ENCODE assay signal across 12 mouse cellular contexts in the genomic region with DNA sequence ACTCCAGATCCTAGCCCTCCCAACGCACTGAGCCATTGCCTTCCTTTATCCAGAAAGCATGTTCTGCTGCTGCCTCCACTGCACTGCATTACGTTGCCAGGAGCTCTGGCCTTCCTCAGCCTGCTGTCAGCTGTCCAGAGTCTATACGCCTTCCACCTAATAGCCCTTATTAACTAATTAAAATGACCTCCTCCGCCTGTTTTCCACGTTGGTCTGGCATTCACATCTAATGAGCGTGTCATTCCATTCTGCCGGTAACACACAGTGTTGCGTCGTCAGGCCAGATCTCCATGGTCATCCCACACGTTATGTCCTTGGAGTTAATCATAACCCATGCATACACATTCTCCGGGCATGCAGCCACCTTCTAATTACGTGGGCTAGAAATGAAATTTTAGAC. TPM values are rescaled to one million over a fixed set of nuclear protein-coding genes. Genes with fewer than 3 reads are reported as not detected.
DNase-seq lines count a peak whose midpoint lies in the region; ATAC-seq and TF ChIP-seq lines count a peak whose summit lies in the region.
"Had no signal": no experiment of that assay in that cellular context is flagged by ENCODE, and none has a peak within 500 bp of the region (broad histone marks: within the 10 kb centered on the region; RNA-seq: fewer than 3 reads in every experiment).

No protein-coding gene starts in this region.

- H3K27ac ChIP-seq in liver, embryonic 11.5 days (ENCODE audit: low read depth, low read length): 0 out of 2 replicates have a peak overlapping the region, but pooled peaks have one; percentile 19
- H3K27ac ChIP-seq in liver, embryonic 12.5 days: no peak overlapping the region
- H3K27ac ChIP-seq: limb, embryonic 15.5 days; midbrain, embryonic 15.5 days had no signal

- H3K36me3 ChIP-seq in liver, embryonic 11.5 days (ENCODE audit: control insufficient read depth, insufficient read depth, low read length): no peaks in the 10 kb centered on the region
- no peaks in the 10 kb centered on the region for H3K36me3 ChIP-seq in liver, embryonic 12.5 days
- H3K36me3 ChIP-seq in myocyte (ENCODE audit: control insufficient read depth, insufficient read depth): no peaks in the 10 kb centered on the region
- H3K36me3 ChIP-seq: limb, embryonic 15.5 days; midbrain, embryonic 15.5 days had no signal

- H3K79me2 ChIP-seq in myocyte (ENCODE audit: control insufficient read depth, insufficient read depth): no peaks in the 10 kb centered on the region

- intact Hi-C loops in heart, postnatal 36 days (cut with DNase I): no loop called here

- no peak for TF ChIP-seq POLR2A in myocyte (IDR thresholded peaks at IDR 0.05; ENCODE audit: insufficient read length, low read depth)

- no peaks in the 10 kb centered on the region for H3K27me3 ChIP-seq in liver, embryonic 11.5 days (replicated peaks; ENCODE audit: control insufficient read depth, insufficient read depth, low read length)
- no peaks in the 10 kb centered on the region for H3K27me3 ChIP-seq in liver, embryonic 12.5 days (replicated peaks)
- H3K27me3 ChIP-seq in myocyte (ENCODE audit: control insufficient read depth, insufficient read depth, insufficient read length): no peaks in the 10 kb centered on the region
- H3K27me3 ChIP-seq: limb, embryonic 15.5 days; midbrain, embryonic 15.5 days had no signal

- 60% methylated on average over 12 of the region's 12 CpGs for WGBS in liver, embryonic 11.5 days
- 61% methylated on average over 12 of the region's 12 CpGs for WGBS in liver, embryonic 12.5 days (ENCODE audit: insufficient replicate concordance)

- H3K4me3 ChIP-seq in liver, embryonic 11.5 days (ENCODE audit: low read depth, low read length): no peak overlapping the region
- no peak overlapping the region for H3K4me3 ChIP-seq in liver, embryonic 12.5 days
- H3K4me3 ChIP-seq in myocyte: no peak overlapping the region
- H3K4me3 ChIP-seq: limb, embryonic 15.5 days; midbrain, embryonic 15.5 days had no signal

- H3K9ac ChIP-seq in liver, embryonic 11.5 days (ENCODE audit: low read depth, low read length): no peak overlapping the region
- no peak overlapping the region for H3K9ac ChIP-seq in liver, embryonic 12.5 days
- H3K9ac ChIP-seq: forebrain, postnatal 0 days; limb, embryonic 15.5 days; midbrain, embryonic 15.5 days had no signal

- no peak for DNase-seq in liver, embryonic 11.5 days (ENCODE audit: low spot score)
- peak; percentile 60 to 74 for DNase-seq in adrenal gland, postnatal 36 days
- peak; percentile 59 for DNase-seq in kidney, adult 18-20 months
- DNase-seq in c-Kit-positive CD71-positive TER-119-positive erythroid progenitor cells, embryonic 14.5 days (ENCODE audit: low spot score): no peak
- no peak for DNase-seq in heart, postnatal 36 days
- no peak for DNase-seq in gastrocnemius, postnatal 10 days
- DNase-seq: forebrain, postnatal 0 days; right cerebral cortex, postnatal 14 days had no signal

- no peak overlapping the region for H3ac ChIP-seq in myocyte (ENCODE audit: control insufficient read depth, insufficient read length)

- no peaks in the 10 kb centered on the region for H3K9me3 ChIP-seq in liver, embryonic 11.5 days (ENCODE audit: control insufficient read depth, low read length)
- no peaks in the 10 kb centered on the region for H3K9me3 ChIP-seq in liver, embryonic 12.5 days (replicated peaks)
- H3K9me3 ChIP-seq: limb, embryonic 15.5 days; midbrain, embryonic 15.5 days had no signal

- no peak overlapping the region for H3K4me2 ChIP-seq in liver, embryonic 11.5 days
- no peak overlapping the region for H3K4me2 ChIP-seq in liver, embryonic 12.5 days
- H3K4me2 ChIP-seq in myocyte (ENCODE audit: low read depth): peak overlapping the region; percentile 2
- H3K4me2 ChIP-seq: limb, embryonic 15.5 days; midbrain, embryonic 15.5 days had no signal

- H3K4me1 ChIP-seq in liver, embryonic 11.5 days (replicated peaks; ENCODE audit: control insufficient read depth, insufficient read depth, low read length): no peaks in the 10 kb centered on the region
- H3K4me1 ChIP-seq in liver, embryonic 12.5 days: 0 out of 2 replicates have a peak, but pooled peaks cover 5% of the 10 kb centered on the region
- H3K4me1 ChIP-seq: midbrain, embryonic 15.5 days had no signal

- ATAC-seq in liver, embryonic 11.5 days (replicated peaks; ENCODE audit: low FRiP score): no peak
- no peak for ATAC-seq in liver, embryonic 12.5 days
- ATAC-seq: forebrain, postnatal 0 days; midbrain, embryonic 15.5 days had no signal

TF ChIP-seq in myocyte, 11 proteins besides CTCF, POLR2A, EP300 and RAD21:
- TF ChIP-seq USF1 (IDR thresholded peaks at IDR 0.05; ENCODE audit: low read depth) (no peak), TCF3 (IDR thresholded peaks at IDR 0.05; ENCODE audit: insufficient read length, low read depth) (no peak), MYOD1 (IDR thresholded peaks at IDR 0.05; ENCODE audit: control insufficient read depth in 1 of 3, insufficient read length in 2 of 3, low read depth in 2 of 3) (no peak), TCF12 (IDR thresholded peaks at IDR 0.05; ENCODE audit: insufficient read depth, poor library complexity, severe bottlenecking) (no peak), SRF (IDR thresholded peaks at IDR 0.05; ENCODE audit: control insufficient read depth, insufficient read length, low read depth) (no peak), CEBPB (IDR thresholded peaks at IDR 0.05; ENCODE audit: insufficient read depth, poor library complexity, severe bottlenecking) (no peak), REST (IDR thresholded peaks at IDR 0.05; ENCODE audit: insufficient read depth, insufficient read length) (no peak), POLR2AphosphoS2 (IDR thresholded peaks at IDR 0.05; ENCODE audit: insufficient read length, low read depth) (no peak), MAX (IDR thresholded peaks at IDR 0.05; ENCODE audit: low read depth) (no peak), MYOG (IDR thresholded peaks at IDR 0.05; ENCODE audit: control insufficient read depth in 1 of 3, insufficient read depth in 1 of 3, insufficient read length in 2 of 3, low read depth in 2 of 3) (no peak), E2F4 (IDR thresholded peaks at IDR 0.05; ENCODE audit: insufficient read depth) (no peak)

RNA-seq across cellular contexts. Expression of a gene that starts 56.7 kb away (rescaled TPM):
- polyA plus RNA-seq in liver, embryonic 11.5 days (2014; fragmentation: Nextera tagmentation; extraction: Ambion mirVana): 75.4 and 78.7 TPM in 2 replicates
- 43.0 and 45.1 TPM in 2 replicates for polyA plus RNA-seq in liver, embryonic 12.5 days (2016; fragmentation: Nextera tagmentation; extraction: Ambion mirVana)
- 10 to 100 TPM; 22.9 to 24.7 TPM for total RNA-seq in adrenal gland, postnatal 36 days (2021)
- polyA plus RNA-seq in myocyte (2012; fragmentation: generic; extraction: Trizol): 18.9 TPM
- 10 to 100 TPM; 21.4 to 23.9 TPM for total RNA-seq in heart, postnatal 36 days (2021)
- 10 to 100 TPM; 19.4 to 19.5 TPM for total RNA-seq in gastrocnemius, postnatal 10 days (2021)

Comparison
In these comparisons a context has a peak if more than half of its experiments do, and no peak if none do; other contexts are left out.
1. DNase-seq: peak in adrenal gland, postnatal 36 days (2 of 2) and kidney, adult 18-20 months (single experiment); none in liver, embryonic 11.5 days (single experiment), c-Kit-positive CD71-positive TER-119-positive erythroid progenitor cells, embryonic 14.5 days (single experiment), heart, postnatal 36 days (0 of 2) and gastrocnemius, postnatal 10 days (single experiment).